Mouse (Mus musculus): Measurements from ENCODE around the gene Cpn1.

Gene Cpn1

DNA sequence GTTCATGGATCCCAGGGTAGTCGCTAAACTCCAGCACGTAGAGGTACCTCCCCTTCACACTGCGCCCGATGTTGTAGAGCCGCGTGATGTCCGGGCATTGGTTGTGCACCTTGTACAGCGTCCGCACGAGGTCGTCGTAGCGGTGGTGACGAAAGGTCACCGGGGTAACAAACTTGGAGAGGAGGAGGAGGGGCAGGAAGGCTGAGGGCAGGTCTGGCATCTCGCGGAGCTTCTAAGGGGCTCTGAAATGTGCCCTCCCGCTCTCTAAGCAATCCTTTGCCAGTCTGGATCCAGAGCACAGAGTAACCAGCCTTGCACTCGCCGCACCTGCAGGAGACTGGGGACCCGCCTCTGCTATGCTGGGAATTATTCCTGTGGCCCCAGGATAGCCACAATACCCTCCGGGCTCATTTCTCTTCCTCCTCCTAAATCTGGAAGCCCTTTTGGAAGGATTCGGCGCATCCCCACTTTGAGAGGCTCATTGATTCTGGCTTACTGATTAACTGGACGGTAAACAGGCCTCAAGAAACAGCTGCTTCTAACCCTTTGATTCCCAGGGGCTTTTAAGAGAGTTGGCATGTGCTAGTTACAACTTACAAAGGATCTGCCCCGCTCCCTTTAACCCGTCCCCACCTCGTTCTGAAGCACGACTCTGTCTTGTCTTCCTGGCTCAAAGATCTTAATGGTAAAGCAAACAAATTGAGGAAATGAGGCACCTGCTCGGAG is at the start of gene Cpn1:
Cpn1 (minus strand) TSS at position 488 of the 726 bp plus-strand sequence.
- peak; percentile 57 to 77 for DNase-seq

DNA sequence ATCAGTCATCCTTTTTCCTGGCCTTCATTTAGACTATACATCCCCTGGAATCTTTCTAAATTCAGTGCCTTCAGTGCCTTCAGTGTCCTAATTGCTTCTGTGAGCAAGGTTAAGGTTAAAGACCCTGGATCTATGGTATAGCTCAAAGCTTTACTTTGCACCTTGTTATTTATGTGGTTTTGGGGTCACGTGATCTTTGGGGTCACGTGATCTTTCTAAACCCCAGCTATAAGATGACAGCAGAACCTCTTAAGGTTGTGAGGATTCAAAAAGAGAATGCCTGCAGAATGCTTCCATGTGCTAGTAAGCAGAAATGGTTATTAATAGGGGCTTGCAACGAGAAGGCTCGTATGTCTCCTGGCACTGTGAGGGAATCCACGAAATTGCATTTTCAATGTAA is 47.0 kb upstream of the Cpn1 start:
- DNase-seq, result no peak

GRCm38 (mm10) chr19:44032046-44032744 is 45.8 kb upstream of the Cpn1 start:
- DNase-seq, result no peak

DNA sequence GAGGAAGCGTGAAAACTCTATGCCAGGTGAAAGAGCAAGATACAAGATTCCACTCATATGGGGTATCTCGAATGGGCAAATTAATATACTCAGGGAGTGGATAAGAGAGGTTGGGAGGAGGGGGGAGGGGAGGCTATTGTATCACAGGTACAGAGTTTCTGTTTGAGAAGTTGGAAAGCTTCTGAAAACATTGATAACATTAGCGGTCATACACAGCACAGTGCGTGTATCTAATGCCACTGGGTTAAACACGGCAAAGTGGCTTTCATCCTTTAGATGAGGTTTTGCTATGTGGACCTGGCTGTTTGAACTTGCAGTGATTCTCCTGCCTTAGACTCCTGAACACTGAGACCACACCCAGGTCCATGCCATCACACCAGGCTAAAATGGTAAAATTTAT is 43.7 kb upstream of the Cpn1 start:
- no peak for DNase-seq

DNA sequence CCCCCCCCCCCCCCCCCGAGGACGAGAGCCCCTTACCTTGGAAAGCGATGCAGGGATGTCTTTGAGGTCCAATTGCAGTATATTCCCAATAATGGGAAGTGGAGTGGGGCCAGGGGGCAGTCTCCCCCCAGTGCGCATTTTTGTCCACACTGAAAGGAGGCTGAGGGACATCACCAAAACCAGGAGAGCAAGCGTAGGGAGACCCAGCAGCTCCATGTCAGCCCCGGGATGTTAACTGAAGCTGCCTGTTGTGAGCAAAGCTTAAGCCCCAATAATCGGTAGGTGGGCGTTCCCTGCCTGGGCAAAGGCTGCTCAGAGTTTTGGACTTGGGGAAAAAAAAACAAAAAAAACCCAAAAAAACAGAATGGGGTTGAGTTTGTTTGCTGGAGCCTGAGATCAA is 42.6 kb upstream of the Cpn1 start, which contains the start of gene Cyp2c23:
Cyp2c23 (minus strand) TSS at position 237 of the 400 bp plus-strand sequence.
- no peak for DNase-seq

GRCm38 (mm10) chr19:44026956-44027530 is 40.7 kb upstream of the Cpn1 start:
- DNase-seq, result no peak

GRCm38 (mm10) chr19:44024921-44025585 is 38.7 kb upstream of the Cpn1 start:
- DNase-seq, result no peak

DNA sequence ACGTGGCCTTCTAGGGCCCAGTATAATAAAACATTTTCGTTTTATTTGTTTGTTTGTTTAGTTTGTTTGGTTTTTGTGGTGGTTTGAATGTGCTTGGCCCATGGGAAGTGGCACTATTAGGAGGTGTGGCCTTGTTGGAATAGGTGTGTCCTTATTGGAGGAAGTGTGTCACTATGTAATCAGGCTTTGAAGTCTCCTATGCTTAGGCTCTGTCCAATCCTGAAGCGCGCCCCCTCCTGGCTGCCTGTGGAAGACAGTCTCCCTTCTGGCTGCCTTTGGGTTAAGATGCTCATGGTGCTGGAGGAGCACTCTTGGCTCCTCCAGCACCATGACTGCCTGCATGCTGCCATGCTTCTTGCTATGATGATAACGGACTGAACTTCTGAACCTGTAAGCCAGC is 36.7 kb upstream of the Cpn1 start:
- DNase-seq, result no peak

DNA sequence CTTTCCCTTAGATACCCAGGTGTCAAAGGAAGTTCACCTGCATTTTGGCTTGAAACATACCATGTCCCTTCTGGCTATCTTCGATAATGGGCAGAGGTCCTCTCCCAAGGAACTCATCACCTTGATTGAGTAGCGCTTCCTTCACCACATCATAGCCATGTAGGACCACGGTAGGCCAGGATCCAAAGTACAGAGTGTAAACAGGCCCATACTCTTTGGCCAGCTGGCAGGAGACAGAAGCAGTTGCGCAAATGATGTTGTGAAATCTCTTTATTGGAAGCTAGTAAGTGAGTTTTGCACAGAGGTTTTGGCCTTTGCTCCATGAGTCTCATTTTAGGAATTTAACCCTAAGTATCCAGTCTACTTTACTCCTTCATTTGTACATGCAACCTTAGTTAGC is 35.1 kb upstream of the Cpn1 start:
- peak; percentile 78 to 86 for DNase-seq

DNA sequence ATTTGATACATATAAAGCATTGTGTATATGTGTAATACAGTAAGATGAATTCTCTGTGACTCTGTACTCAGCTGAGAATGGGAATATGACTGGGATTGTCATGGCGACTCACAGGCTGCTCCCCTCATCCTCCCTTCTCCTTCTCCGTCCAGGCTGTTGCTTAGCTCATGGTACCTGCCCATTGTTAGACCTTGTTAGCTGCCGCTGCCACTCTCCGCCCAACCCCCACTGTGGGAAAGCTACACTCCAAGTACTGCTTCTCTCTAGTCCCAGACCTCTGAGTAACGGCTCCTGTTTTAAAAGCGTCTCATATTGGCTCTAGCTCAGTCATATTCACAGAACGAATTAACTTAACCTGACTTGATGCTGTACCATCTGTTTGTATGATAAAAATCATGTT is 33.4 kb upstream of the Cpn1 start:
- no peak for DNase-seq

GRCm38 (mm10) chr19:44013862-44014261 is 27.5 kb upstream of the Cpn1 start:
- peak in 1 of 2 experiments; percentile 19 for DNase-seq

DNA sequence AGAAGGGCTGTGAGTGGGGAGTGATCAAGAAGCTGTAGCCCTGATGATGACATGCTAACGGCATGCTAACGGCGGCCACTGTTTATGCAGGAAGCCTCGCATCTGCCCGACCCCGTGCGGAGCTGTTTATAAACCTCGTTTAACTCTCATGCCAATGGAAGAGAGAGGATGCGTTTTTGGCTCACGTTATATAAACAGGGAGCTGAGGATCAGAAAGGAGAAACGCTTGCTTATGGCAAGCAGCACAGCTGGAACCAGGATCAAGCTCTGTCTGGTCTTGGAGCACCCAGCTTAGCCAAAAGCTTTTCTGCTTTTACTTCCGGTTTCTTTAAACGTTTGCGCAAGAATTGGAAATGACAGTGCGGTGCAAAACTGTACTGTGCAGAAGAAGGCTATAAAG is 22.4 kb upstream of the Cpn1 start:
- peak; percentile 26 to 51 for DNase-seq

GRCm38 (mm10) chr19:44007186-44007585 is 20.8 kb upstream of the Cpn1 start:
- no peak for DNase-seq

GRCm38 (mm10) chr19:44005025-44005424 is 18.7 kb upstream of the Cpn1 start:
- DNase-seq, result no peak

DNA sequence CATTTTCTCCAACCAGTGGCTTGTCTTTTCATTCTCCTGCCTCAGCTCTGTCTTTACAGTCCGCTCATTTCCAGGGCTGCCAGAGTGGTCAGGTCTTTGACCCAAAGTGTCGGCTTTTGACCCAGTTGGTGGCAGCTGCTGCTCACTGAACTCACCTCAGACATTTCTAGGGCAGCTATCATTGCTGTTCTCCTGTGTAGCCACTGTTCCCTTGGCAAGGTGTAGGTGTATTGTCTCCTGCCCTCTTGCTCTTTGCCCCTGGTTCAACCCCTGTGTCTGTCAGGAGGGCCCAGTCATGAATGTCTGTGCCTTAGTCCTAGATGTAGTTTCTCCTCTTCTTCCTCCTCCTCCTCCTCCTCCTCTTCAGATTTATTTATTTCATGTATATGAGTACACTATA is 17.9 kb upstream of the Cpn1 start:
- no peak for DNase-seq

GRCm38 (mm10) chr19:44000720-44001119 is 14.4 kb upstream of the Cpn1 start:
- DNase-seq, result no peak

DNA sequence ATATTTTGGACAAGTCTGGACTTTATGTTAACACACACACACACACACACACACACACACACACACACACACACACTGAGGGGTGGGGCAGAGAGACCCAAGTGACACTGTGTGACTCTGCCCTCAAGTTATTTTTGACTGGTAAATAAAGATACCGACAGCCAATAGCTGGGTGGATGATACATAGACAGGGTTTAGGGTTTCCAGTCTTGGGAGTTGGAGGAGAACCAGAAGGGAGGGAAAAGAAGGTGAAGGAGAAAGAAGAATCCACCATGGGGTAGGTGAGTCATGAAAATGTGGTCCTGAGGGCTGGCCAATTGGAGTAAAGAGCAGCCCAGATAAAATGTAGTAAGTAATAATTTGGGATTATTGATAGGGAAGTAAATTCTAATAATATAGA is 13.7 kb upstream of the Cpn1 start:
- no peak for DNase-seq

- no peak for DNase-seq
These were observed 12.6 kb upstream of the Cpn1 start for GRCm38 (mm10) chr19:43998802-43999527.

DNA sequence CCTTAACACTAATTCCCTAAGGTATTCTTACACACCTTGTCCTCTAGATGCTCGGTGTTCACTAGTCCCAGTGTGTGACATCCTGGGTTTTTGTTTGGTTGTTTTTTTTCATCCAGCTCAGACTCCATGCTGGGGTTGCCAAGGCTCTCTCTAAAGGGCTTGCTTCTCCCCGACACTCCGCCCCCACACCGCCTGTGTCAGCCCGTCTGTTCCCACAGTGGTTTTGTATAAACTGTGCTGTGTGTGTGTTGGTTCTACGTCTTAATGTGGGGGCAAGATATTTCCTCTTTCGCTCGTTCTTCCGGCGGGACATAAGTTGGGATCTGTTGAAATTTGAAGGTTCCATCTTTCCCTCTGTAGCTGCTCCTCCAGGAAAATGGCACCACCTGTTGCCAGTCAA is 11.7 kb upstream of the Cpn1 start:
- DNase-seq, result no peak

DNA sequence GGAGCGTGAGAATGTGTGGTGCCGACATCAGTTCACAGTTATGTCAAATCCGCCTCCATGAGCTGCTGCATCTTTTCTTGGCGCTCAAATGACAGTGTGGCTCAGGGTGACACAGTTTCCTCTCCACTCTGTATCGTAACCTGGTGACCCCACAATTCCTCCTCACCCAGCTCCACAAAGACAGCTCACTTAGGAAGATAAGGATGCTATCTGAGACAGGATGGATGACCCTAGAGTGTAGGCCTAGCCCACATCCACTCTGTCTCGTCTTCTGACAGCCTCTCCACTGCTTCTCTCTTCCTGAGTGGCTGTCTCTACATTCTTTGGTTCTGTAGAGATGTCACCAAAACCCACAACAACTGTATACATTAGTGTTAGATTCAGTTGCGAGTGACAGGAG is 9.1 kb upstream of the Cpn1 start:
- no peak for DNase-seq

GRCm38 (mm10) chr19:43992464-43992863 is 6.1 kb upstream of the Cpn1 start:
- DNase-seq, result no peak

GRCm38 (mm10) chr19:43990362-43990761 is 4.0 kb upstream of the Cpn1 start:
- DNase-seq, result no peak

- no peak for DNase-seq
These were observed 4.4 kb downstream of the Cpn1 start for GRCm38 (mm10) chr19:43981992-43982391.
